Mouse (Mus musculus): ENCODE data around the gene Kcng4.
A peak's percentile ranks its signal among the peaks of the same experiment; 100 is the strongest.

DNA sequence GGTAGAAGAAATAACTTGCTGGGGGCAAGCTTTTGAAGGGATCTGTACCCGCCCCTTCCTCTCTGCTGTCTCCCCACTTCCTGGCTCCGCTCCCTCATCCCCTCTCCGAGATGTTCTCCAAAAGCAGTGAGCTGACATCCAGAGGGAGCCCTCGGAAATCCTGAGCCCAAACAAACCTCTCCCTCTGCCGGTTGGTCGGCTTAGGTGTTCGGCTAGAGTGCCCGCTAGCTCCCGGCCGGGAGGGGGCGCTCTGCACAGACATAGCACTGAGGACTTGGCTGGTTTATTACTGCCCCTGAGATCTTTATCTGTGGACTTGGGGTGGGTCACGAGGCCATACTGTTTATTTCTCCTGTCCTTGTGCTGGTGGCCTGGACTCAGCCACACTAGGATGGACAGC lies 33.8 kb upstream of the Kcng4 start:
- no peak for TF ChIP-seq POLR2A (IDR thresholded peaks at IDR 0.05; ENCODE audit: insufficient read depth, low read depth, low read length)
- TF ChIP-seq CTCF (IDR thresholded peaks at IDR 0.05), result peak; percentile 70

Data from heart, adult 2 months (tissue).